Mouse (Mus musculus) kidney, adult 2 months (tissue): ENCODE data around the gene Cbs. TPM values are rescaled to one million over a fixed set of nuclear protein-coding genes. Genes with fewer than 3 reads are reported as not detected.

Source experiments
- DNase-seq: peaks from one replicate; pipeline ENCODE4 v3.0.0; 2021
- H3K27ac ChIP-seq: fragments of 200-500 bp; 2 replicates; pipeline ENCODE4 v1.5.1; 2012; ENCODE audit warnings: low read depth, low read length, control low read depth, inconsistent platforms; ENCODE audit not compliant: insufficient read depth
- H3K27me3 ChIP-seq: fragments of 200-500 bp; replicated peaks from 2 replicates; pipeline ENCODE4 v1.6.1; 2012; ENCODE audit warnings: mild to moderate bottlenecking, moderate library complexity, low read length, inconsistent platforms; ENCODE audit not compliant: control insufficient read depth, insufficient read depth
- H3K36me3 ChIP-seq: fragments of 200-500 bp; 2 replicates; pipeline ENCODE4 v1.6.1; 2012; ENCODE audit warnings: mild to moderate bottlenecking, moderate library complexity, low read length, inconsistent platforms; ENCODE audit not compliant: control insufficient read depth, insufficient read depth
- H3K4me1 ChIP-seq: fragments of 200-500 bp; 2 replicates; pipeline ENCODE4 v1.6.1; 2011; ENCODE audit warnings: low read length; ENCODE audit not compliant: control insufficient read depth, insufficient read depth
- H3K4me3 ChIP-seq: fragments of 200-500 bp; 2 replicates; pipeline ENCODE4 v1.5.1; 2011; ENCODE audit warnings: mild to moderate bottlenecking, low read depth, low read length, control low read depth; ENCODE audit not compliant: insufficient read depth
- CTCF ChIP-seq: fragments of 200-500 bp; conservative IDR thresholded peaks from 2 replicates; pipeline ENCODE4 v1.5.1; 2011; ENCODE audit warnings: low read depth, mild to moderate bottlenecking, control low read depth, low read length, moderate library complexity, mixed read lengths; ENCODE audit not compliant: insufficient read depth, insufficient read length
- POLR2A ChIP-seq: fragments of 200-500 bp; IDR thresholded peaks from one replicate; pipeline ENCODE4 v1.6.1; 2011; ENCODE audit warnings: low read depth, low read length, control low read depth
- WGBS: fragments of 180-500 bp; shearing (Covaris S2); methylation state at CpG from one replicate; pipeline ENCODE4 v1.1.7; 2018; 5-methylcytosine and 5-hydroxymethylcytosine counted together
- polyA plus RNA-seq: library from polyadenylated mRNA; depleted of rRNA; stranded (reverse); fragments of >200 nt; gene quantifications from 2 replicates; pipeline ENCODE4 v1.2.3, GENCODE M21; 2012; rRNA removed

Gene Cbs
- 140 and 154 TPM in 2 replicates for polyA plus RNA-seq

DNA sequence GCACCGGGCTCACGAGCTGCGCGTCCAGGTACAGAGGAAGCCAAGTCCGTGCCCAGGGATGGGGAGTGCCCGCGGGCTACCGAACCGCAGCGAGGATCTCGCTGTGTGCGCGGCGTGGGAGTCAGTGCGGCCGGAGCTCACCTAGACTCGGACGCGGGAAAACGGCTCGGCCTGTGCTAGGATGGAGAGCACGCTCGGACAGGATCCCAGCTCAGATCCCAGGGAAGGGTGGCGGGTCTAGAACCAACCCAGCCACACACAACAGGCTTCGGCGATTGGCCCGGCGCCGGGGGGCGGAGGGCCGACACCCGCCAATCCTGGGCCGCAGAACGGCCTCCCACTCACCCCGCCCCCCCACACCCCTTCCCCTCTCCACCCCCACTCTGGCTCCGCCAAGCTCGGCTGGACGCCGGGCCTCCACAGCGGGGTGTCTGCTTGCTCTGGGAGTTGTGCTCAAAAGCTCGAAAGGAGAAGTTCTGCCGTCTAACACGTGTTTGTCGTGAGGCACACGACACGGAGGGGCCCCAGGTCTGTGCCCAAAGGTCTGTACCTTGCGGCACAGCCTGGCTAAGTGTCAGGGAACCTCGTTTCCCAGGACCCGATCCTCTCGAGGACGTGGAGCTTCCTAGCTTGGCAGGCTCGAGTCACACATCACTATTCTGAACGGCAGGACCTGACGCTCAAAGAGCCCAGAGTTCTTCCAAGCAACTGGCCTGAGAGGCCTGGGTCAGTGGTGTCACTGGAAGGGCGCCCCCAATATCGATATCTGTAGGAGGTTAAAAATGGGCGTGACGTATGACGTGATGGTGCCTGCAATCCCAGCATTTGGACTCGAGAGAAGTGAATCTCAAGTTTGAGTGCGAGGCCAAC lies at the start of gene Cbs:
TSS of gene Cbs (minus strand) at position 297 of the 870 bp plus-strand sequence.
- 7% methylated on average over 61 of the region's 61 CpGs for WGBS

DNA sequence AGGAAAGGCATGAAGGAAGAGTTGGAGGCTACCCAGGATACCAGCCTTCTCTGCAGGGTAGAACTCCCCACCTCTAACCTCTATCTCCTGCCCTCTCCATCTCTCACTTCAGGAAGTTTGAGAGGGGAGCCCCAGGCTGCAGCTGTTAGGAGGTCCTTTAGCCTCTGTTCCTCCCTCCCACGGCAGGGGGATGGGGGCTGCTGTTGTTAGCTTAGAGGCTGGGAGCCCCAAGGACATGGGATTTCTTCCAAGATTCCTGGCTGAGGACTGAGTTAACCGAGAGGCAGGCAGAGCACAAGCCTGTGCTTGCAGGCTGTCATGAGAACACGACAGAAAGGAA lies 49.2 kb upstream of the Cbs start:
- H3K4me3 ChIP-seq = no peak overlapping the region
- peak overlapping the region; percentile 54 for H3K27ac ChIP-seq
- H3K27me3 ChIP-seq = no peaks in the 10 kb centered on the region
- no peak for TF ChIP-seq POLR2A
- TF ChIP-seq CTCF = no peak
- WGBS = 20% methylated on average over 3 of the region's 3 CpGs
- peaks cover 18% of the 10 kb centered on the region for H3K4me1 ChIP-seq
- DNase-seq = peak; percentile 60
- H3K36me3 ChIP-seq = no peaks in the 10 kb centered on the region

More for the DNA sequence above, at the start of gene Cbs:
- Histone ChIP-seq H3K4me3 (peak within 1 kb of the TSS; percentile 51), H3K27ac (peak within 1 kb of the TSS; percentile 58), H3K27me3 (no peaks in the 10 kb centered on the region), H3K4me1 (peaks cover 7% of the 10 kb centered on the region; the same call in 1 of the 2 replicates), H3K36me3 (no peaks in the 10 kb centered on the region)
- TF ChIP-seq CTCF = no peak
- peak; percentile 60 for TF ChIP-seq POLR2A
- DNase-seq = peak; percentile 96

DNA sequence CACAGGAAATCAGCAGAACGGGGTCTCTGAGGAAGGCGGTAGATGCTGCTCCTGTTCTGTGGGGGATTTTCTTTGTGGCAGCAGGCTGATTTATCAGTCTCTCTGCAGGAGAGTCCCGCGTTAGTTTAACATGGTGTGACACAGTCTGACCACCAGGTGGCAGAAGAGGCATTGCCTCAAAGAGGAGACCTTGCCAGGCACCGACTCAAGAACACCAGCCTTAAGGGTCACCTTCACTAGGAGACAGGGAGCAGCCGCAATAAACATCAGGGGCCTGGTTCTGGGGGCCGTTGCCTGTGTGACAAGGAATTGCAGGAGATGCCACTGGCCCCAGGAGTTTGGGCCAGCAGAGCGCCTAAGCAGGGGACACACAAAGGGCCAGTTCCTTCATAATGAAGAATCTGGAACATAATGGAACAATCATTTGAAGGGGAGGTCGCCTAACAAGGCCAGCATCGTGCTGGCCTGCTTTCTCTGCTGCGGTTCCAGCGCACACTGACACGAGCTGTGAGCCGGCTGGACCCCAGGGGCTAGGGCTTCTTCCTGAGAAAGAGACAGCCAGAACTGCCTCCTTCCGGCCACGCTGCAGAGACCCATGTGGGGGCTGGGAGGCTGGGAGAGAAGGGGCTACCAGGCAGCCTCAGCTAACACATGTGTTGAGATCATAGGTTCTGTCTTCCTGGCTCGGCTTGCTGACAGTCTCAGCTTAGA lies 48.6 kb upstream of the Cbs start:
- Histone ChIP-seq H3K36me3 (no peaks in the 10 kb centered on the region), H3K27ac (peak overlapping the region; percentile 54), H3K27me3 (no peaks in the 10 kb centered on the region), H3K4me1 (peaks cover 18% of the 10 kb centered on the region), H3K4me3 (no peak overlapping the region)
- peak; percentile 95 for TF ChIP-seq CTCF
- no peak for TF ChIP-seq POLR2A
- WGBS = 12% methylated on average over 17 of the region's 17 CpGs
- DNase-seq = peak; percentile 93

DNA sequence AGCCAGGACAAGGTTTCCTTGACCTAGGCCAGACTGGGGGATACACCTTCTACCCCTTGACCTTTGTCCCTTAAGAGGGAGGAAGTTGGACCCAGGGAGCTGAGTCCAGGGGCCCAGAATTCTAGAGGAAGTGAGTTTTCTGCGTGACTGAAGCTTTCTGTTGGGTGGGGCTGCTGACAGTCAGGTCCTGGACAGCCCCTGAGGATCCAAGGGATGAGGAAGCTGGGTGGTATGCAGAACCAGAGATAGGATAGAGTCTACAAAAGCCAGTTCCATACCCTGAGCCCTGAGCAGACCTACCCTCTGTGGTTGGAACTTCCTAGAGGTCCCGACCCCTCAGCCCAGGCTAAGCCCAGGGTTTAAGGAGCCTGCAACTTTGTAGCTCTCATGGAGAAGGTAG lies 43.4 kb upstream of the Cbs start:
- WGBS = 66% methylated on average over 2 of the region's 2 CpGs
- Histone ChIP-seq H3K27ac (no peak overlapping the region), H3K36me3 (no peaks in the 10 kb centered on the region), H3K4me1 (no peaks in the 10 kb centered on the region; the same call in 1 of the 2 replicates), H3K27me3 (no peaks in the 10 kb centered on the region), H3K4me3 (no peak overlapping the region)
- TF ChIP-seq POLR2A = no peak
- no peak for TF ChIP-seq CTCF
- DNase-seq = no peak

DNA sequence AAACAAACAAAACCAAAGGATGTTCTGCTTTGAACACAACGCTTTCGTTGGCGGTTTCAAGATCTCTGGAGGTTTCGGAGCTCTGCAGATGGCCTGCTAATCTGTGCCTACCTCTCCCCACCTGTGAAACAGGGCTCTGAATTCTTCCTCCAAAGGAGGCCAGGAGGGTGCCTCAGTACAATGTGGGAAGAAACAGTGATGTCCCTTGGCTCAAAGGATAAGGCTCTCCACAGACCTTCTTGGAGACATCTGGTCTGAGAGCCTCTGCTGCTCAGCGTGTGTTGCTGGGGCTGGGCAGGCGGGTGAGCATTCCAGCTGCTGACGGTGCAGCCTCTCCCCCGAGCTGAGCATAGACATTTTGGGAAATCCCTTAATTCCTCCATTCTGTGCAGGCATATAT lies 40.5 kb upstream of the Cbs start, which contains the start of gene Cryaa:
TSS of gene Cryaa (plus strand) at position 301 of the 400 bp plus-strand sequence.
- Histone ChIP-seq H3K27me3 (no peaks in the 10 kb centered on the region), H3K4me1 (no peaks in the 10 kb centered on the region; the same call in 1 of the 2 replicates), H3K4me3 (no peak within 1 kb of the TSS), H3K27ac (no peak within 1 kb of the TSS), H3K36me3 (no peaks in the 10 kb centered on the region)
- DNase-seq = no peak
- TF ChIP-seq CTCF (no peak), POLR2A (no peak)
- WGBS = 78% methylated on average over 8 of the region's 8 CpGs

DNA sequence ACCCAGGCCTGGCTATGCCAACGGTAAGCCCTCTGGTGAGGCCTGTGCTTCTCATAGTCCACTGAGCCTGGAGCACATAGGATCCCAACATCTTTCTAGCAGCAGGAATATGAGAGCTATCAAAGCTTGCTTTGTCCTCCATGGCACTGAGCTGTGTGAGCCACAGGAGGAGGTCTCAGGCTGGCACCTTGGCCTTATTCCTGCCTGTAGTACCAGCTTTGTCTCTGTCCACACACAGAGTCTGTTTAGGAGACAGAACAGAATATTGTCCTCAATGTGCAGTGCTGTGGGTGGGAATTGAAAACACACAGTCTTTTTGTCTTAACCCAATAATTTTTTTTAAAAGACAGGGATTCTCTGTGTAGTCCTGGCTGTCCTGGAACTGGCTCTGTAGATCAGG lies 37.4 kb upstream of the Cbs start:
- Histone ChIP-seq H3K4me1 (peaks cover 6% of the 10 kb centered on the region; the same call in 1 of the 2 replicates), H3K4me3 (no peak overlapping the region), H3K27me3 (no peaks in the 10 kb centered on the region), H3K36me3 (no peaks in the 10 kb centered on the region), H3K27ac (no peak overlapping the region)
- WGBS = 78% methylated on average over 1 of the region's 1 CpGs
- no peak for DNase-seq
- TF ChIP-seq CTCF = no peak
- TF ChIP-seq POLR2A = no peak

DNA sequence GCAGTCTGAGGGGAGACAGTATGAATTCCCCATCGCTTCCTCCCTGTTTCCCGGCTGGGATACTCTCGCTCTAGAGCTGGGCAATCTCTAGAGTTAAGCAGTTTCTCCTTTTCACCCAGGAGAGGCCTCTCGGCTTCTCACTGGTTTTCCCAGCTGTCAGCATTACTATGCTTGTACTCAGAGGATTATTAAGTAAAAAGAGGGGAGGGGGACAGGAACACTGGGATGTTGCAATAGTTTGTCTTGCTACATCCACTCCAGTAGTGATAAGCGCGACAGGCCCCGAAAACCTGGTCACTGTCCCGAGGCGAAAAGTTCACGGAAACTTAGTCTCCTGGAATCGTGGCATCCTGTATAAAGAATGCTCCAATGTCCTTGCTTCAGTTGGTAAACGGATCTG lies 35.2 kb upstream of the Cbs start:
- 87% methylated on average over 12 of the region's 12 CpGs for WGBS
- Histone ChIP-seq H3K27me3 (no peaks in the 10 kb centered on the region), H3K4me3 (no peak overlapping the region), H3K4me1 (peaks cover 6% of the 10 kb centered on the region; the same call in 1 of the 2 replicates), H3K27ac (no peak overlapping the region), H3K36me3 (no peaks in the 10 kb centered on the region)
- no peak for TF ChIP-seq CTCF
- TF ChIP-seq POLR2A = no peak
- DNase-seq = no peak
